Mouse (Mus musculus): Measurements from ENCODE around the gene Klf4.
A peak's percentile ranks its signal among the peaks of the same experiment; 100 is the strongest.

Gene Klf4

DNA sequence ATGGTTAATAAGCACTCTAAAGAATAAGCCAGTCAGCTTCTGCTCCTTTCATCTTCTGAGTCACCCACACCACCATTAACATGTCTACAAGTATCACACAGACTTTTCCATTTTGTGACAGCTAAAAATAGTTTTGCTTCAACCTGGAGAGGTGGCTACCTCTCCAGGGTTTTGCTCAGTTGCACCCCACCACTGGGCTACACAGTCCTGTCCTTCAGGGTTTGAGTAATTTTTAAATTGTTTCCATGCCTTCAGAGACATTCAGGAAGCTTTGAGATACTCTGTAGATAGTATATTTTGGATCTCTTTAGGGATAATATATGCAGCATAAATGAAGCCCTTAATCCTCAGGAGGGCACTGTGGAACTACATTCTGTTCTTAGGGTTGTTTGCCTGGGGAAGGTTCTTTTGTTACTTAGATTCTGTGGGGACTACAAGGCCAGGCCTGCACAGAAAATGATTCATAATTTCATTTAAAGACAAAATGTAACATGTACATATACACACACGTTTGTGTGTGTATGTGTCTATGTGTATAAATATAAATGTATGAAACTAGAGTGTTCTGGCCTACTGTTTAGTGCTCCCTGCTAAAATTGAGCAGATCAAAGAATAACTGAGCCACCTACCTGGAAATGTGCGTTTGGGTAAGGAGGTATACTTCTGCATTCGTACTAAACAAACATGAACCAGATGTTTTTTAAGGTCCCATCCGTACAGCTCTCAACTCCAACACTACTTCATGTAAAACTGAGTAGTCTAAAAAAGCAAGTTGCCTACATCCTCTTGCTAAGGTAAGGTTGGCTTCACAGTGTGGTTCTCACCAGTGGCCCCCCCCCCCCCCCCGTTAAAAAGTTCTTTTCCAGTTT is 5.8 kb downstream of the Klf4 start:
- DNase-seq (ENCODE audit: low spot score) = peak; percentile 24

DNA sequence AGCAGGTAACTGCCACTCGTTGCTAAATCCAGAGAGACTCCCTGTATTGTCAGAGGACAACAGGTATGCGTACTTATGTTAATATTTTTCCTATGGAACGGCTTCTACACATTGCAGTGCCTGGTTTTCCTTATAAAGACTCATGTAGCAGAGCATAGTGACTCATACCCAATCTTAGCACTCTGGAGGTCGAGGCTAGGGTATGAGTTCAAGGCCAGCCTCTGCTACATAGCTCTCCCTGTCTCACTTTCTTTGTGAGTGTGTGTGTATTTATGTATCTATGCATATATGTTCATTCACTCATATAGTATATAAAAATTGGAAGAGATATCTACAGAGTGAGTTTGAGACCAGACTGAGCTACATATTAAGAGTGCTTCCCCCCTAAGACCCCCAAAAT is 8.3 kb downstream of the Klf4 start:
- no peak for DNase-seq (ENCODE audit: low spot score)

DNA sequence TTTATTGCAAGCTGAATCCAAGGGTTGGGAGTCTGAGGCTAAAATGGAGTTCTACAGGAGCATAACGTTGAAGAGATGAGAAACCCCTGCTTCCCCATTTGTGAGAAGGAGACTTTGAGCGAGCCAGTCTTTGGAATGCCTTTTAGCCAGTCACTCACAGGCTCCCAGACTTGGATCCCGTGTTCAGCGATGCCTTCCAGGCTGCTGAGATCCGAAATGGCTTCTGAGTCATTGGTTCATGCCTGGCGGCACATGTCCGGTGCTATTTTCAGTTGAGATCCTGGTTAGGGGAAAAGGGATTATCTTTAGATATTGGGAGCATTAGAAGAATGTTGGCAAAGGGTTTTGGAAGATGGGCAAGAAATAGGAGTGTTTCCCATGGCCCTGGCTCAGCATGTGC is 14.8 kb downstream of the Klf4 start:
- no peak for DNase-seq (ENCODE audit: low spot score)

DNA sequence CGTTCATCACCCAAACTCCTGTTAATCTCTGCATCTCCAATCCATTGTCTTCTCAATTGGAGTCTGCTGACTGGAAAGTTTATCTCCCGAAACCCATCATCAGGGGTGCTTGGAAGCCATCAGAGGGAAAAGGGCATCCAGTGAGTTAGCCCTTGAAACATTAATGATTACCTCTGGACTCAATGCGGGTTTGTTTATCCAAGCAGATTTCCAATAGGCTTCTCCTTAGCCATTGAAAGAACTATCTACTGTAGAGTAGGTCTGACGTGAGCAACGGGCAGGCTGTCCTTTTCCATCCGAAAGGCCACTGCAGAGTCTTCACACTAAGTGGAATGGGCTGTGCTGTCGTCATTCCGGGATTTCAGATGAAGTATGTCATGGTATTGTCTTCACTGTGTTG is 16.2 kb downstream of the Klf4 start:
- DNase-seq (ENCODE audit: low spot score) = no peak

DNA sequence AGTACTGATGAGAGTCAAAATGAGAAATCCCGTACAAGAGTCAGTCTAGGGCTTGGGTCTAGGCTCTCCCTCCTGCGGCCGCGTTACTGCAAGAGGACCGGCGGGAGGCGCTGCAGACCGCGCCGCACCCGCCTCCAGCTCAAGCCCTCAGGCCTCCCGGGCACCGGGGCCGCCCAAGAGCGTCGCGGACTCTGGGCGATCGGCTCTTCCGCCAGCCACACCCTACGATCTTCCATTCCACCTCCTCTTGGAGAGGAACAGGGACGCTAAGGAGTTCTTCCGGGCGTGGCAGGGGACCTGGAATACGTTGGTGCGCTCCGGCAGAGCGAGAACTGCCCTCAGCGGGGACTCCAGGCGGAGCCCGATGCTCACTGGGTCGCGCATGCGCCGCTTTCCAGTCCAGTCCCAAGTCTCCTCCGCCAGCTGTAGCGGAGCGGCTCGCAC is 17.5 kb downstream of the Klf4 start:
- peak; percentile 88 for DNase-seq (ENCODE audit: low spot score)

DNA sequence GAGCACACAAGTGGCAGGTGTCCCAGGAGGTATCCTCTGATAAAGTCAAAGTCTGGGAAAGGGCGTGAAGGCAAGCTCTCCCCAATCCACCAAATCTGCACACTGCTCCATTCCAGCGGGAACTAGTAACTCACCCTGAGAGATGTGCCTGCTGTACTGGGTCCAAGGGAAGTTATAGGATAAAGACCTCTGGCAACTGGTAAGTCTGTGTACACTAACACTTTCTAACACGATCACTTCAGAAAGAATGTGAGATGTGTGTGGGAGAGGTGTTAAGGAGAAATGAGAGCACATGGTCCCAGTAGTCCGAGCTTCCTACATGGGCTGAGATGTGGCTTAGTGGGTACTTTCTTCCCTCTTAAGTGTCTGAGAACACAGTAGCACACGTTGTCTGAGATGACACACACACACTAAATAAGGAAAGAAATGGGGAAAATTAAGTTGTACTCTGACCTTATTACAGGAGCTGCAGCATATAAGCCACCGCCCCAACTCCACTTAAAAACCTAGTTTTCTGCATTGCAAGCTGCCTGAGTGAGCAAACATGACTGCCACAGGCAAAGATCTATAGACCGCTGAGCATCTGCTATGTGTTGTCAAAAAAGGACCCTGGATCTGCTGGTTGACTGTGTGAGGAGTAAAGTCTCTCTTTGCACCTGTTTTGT is 18.5 kb downstream of the Klf4 start:
- DNase-seq (ENCODE audit: low spot score) = no peak

DNA sequence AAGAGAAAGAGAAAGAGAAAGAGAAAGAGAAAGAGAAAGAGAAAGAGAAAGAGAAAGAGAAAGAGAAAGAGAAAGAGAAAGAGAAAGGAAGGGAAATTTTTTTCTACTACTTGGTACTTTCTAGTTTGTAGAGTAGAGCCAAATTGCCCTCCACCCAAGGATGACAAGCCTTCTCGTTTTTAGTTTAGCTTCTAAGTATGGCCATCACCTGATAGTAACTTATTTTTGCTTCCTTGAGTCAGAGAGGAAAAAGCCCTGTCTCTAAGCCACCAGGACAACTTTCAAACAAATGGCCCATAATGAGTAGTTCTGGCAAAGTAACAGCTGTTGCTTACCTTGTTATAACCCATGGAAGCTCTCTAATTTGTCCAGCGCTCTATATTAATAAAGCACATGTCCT is 20.9 kb downstream of the Klf4 start:
- DNase-seq (ENCODE audit: low spot score) = no peak

DNA sequence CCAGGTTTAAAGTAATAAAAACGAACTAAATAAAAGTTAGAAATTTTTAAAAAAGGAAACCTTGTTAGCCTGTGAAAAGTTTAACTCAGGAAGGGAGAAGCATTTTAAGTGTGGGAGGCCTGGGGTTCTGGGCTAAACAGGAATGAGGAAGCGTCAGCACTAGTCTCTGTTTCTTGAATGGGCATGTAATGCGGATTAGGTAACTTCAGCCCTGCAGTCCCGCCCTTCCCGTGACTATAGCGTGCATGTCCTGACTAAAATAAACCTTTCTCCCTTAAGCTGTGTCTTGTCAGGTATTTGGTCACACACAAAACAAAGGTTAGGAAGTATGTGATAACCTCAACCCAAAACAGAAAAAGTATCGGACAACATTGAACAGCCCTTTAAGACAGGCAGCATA is 23.6 kb downstream of the Klf4 start:
- DNase-seq (ENCODE audit: low spot score) = no peak

DNA sequence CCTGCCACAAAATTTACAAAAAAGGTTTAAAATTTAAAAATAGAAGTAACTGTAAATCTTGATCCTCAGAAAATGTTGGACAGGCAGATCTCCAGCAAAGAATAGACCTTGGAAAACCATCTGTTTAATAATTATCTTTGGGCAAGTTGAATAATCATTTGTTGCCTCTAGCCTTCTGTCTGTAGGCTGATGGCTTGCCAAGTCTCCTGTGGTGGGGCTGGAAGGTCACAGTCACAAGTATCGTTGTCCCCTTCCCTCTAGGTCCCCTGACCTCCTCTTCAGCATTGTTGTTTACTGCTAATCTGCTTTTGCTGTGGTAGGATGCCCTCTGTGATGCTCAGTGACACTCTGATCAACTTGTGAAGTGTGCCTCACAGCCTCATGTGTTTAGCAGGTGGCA is 33.6 kb downstream of the Klf4 start:
- no peak for DNase-seq (ENCODE audit: low spot score)

DNA sequence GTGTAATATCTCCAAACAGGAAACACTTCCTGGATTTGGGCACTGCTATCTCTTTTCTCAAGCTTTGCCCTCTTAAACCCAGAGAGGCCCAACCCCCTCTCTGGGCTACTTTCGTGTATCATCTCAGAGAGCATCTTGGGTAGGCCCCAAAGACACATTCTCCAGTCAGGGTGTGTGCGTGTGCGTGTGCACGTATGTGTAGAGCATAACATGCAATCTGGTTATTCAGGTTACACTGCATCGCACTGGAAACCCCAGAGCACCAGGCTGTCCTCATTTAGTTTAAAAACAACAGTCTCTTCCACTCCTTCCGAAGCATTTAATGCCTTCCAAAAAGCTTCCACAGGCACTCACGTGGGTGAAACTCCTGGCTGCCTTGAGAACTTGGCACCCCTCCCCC is 35.9 kb downstream of the Klf4 start:
- no peak for DNase-seq (ENCODE audit: low spot score)

DNA sequence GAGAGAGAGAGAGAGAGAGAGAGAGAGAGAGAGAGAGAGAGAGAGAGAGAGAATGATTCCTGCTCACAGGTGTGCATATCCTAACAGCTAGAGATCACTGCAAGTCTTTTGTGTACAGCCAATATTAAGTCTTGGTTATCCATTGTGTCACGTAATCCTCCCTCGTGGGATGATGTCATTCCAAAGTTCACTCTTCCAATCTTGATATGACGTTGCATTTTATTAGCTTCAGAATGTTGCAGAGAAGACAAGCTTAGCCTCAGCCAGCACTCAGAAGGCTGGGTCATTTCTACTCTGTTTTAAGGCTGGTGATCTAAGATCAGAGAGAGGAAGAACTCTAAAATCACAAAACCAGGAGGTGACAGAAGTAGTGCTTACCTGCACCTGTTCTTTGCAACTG is 39.0 kb downstream of the Klf4 start:
- no peak for DNase-seq (ENCODE audit: low spot score)

DNA sequence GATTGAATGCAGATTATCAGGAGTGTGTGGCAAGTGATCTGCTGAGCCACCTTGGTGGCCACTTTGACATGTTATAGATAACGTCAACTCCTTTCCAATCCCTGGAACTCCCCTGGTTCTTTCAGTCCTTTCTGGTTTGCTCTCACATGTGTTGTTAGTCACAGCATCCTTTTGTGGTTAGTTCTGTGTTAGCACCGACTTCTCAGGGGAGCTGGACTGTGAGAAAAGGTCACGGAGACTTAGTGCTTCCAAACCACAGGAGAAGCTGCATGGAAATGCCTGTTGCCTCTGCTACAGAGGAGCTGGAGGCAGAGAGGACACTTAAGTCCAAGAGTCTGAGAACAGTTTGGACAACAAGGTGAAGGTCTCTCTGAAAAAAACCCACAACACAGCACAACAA is 42.9 kb downstream of the Klf4 start:
- DNase-seq (ENCODE audit: low spot score) = no peak

DNA sequence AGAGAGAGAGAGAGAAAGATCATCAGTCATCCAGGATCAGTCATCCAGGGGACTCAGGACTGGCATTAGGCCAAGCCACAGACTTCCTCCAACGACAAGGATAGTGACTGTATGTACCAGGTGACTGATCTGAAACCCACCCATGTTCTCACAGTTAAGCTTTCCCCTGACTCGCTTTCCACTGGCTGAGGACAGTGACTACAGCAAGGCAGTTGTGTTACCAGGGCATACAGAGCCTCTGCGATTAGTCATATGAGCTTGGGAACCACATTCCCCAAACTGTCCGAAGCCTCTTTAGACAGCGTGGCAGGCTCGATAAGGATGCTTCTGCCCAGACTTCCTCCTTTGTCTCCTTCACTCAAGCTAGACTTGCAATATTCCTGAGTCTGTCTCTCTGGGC is 43.7 kb downstream of the Klf4 start:
- no peak for DNase-seq (ENCODE audit: low spot score)

DNA sequence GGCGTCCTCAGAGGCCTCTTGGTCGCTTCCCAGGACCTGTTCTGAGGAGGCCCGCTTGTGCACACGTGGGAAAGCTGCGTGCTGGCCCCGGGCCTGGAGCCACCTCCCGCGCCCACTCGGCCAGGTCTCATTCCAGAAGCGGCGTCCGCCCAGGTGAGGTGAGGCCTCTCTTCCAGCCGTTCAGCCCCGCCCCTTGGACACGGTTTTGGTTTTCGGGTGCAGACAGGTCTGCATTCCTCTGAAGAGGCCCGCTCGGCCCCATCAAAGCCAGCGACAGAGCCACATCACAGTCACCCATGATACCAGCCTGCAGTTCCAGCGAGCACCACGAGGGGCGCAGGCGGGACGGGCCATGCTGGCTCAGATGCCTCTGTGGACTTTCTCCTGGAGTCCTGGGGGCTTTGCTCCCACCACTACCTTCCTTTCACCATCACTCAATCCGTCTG is 51.9 kb downstream of the Klf4 start:
- peak; percentile 94 for DNase-seq (ENCODE audit: low spot score)

DNA sequence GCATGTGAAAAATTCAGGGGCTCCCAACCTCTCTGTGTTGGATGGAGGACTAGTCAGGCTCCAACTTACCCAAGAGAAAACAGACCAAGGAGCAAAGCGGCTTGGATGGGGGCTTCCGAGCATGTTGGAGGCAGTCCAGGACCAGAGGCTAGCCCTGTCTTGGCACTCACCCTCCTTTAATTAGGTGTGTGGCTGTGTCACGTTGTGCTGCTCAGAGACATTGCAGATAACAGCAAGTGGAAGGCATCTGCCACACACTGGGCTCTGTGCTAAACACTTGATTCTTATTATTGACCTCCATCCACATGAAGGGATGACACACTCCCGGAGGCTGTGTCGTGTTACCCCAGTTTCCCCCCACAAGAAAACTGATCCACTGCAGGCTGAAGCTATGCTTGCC is 53.9 kb downstream of the Klf4 start:
- no peak for DNase-seq (ENCODE audit: low spot score)

DNA sequence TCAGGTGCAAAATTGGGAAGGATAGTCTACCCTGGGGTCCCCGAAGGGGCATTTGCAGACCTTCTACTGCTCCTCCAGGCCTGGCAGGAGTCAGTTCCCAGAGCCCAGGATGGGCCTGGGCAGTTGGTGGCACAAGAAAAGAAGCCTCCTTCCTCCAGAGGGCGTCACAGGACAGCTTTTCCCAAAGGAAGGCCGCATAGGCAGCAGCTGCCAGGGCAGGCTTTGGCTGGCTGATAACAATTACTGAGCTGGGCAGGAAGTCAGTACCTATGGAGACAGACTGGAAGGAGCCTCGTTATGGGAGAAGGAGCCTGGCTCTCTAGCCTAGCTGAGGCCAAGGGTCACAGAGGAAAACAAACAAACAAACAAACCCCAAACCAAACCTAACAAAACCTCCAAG is 54.3 kb downstream of the Klf4 start:
- DNase-seq (ENCODE audit: low spot score) = peak; percentile 69

DNA sequence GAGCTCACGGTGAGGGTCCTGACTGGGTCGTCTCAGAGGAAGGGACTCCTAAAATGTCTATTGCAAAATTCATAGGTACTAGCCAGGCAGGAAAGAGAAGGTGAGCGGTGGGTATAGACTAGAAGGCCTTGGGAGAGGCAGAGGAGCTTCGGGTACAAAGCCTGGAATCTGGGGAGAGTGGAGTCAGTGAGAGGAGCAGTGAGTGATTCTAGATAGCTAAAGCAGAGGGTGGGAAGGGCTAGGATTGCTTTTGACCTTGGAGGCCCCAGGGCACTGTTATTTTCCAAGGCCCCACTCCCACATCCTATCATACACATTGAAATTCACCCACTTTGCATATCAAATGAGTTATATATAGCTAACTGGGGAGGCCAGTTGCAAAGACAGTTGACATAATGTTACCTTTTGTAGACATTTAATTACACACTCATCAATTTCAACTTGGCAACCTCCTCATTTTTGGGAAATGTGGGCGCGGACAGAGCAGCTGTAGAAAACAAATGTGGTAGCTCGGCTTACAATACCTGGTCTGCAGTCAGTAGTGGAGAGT is 55.0 kb downstream of the Klf4 start:
- no peak for DNase-seq (ENCODE audit: low spot score)

Measured in embryo, embryonic 10 days (tissue).